Mouse (Mus musculus): ENCODE results near the gene Trmt11.

- TF ChIP-seq CTCF (IDR thresholded peaks at IDR 0.05; ENCODE audit: control insufficient read depth, insufficient read depth, low read length) (no peak), POLR2A (IDR thresholded peaks at IDR 0.05; ENCODE audit: borderline replicate concordance, control insufficient read depth, low read depth, low read length) (no peak)
Measured at GRCm38 (mm10) chr10:30552377-30552776, 48.2 kb downstream of the Trmt11 start.

Data from bone marrow, adult 2 months (tissue).